ENCODE assay signal across 18 mouse cellular contexts in genomic region chr6:30722385-30723164, GRCm38 (mm10). TPM values are rescaled to one million over a fixed set of nuclear protein-coding genes. Genes with fewer than 3 reads are reported as not detected.
DNase-seq lines count a peak whose midpoint lies in the region; ATAC-seq and TF ChIP-seq lines count a peak whose summit lies in the region.
"Had no signal": no experiment of that assay in that cellular context is flagged by ENCODE, and none has a peak within 500 bp of the region (broad histone marks: within the 10 kb centered on the region; RNA-seq: fewer than 3 reads in every experiment).

No protein-coding gene starts in this region.

- 64% methylated on average over 4 of the region's 4 CpGs for WGBS in embryonic facial prominence, embryonic 11.5 days
- 29% methylated on average over 4 of the region's 4 CpGs for WGBS in forebrain, embryonic 14.5 days
- 50% methylated on average over 4 of the region's 4 CpGs for WGBS in hindbrain, embryonic 16.5 days
- WGBS in midbrain, postnatal 0 days = 33% methylated on average over 4 of the region's 4 CpGs
- 74% methylated on average over 4 of the region's 4 CpGs for WGBS in stomach, postnatal 0 days

- no peak for TF ChIP-seq EP300 in stomach, postnatal 0 days (optimal IDR thresholded peaks at IDR 0.05)

- peak; percentile 44 for DNase-seq in embryonic facial prominence, embryonic 11.5 days (ENCODE audit: low spot score)
- peak; percentile 79 for DNase-seq in forebrain, embryonic 14.5 days (ENCODE audit: low spot score)
- peak; percentile 68 for DNase-seq in midbrain, postnatal 0 days (ENCODE audit: low spot score)
- DNase-seq in kidney, postnatal 10 days = no peak
- no peak for DNase-seq in thymus, postnatal 14 days
- DNase-seq in layer of hippocampus, adult 9-11 months = no peak
- DNase-seq in stomach, postnatal 0 days (ENCODE audit: low spot score) = no peak
- DNase-seq: cerebellum, adult 18-20 months; thymus, postnatal 25 days had no signal

- no peak overlapping the region for H3K27ac ChIP-seq in embryonic facial prominence, embryonic 11.5 days (replicated peaks; ENCODE audit: low read depth, low read length)
- H3K27ac ChIP-seq in forebrain, embryonic 14.5 days (ENCODE audit: low read depth, low read length) = peak overlapping the region; percentile 79
- H3K27ac ChIP-seq in hindbrain, embryonic 16.5 days (ENCODE audit: low read depth, low read length) = peak overlapping the region; percentile 54
- peak overlapping the region; percentile 77 for H3K27ac ChIP-seq in midbrain, postnatal 0 days (ENCODE audit: low read depth, low read length)
- no peak overlapping the region for H3K27ac ChIP-seq in stomach, postnatal 0 days (replicated peaks)
- H3K27ac ChIP-seq: embryonic facial prominence, embryonic 13.5 days; macrophage; stomach, embryonic 15.5 days had no signal

- no peak overlapping the region for H3K9ac ChIP-seq in embryonic facial prominence, embryonic 11.5 days (replicated peaks; ENCODE audit: low read length)
- H3K9ac ChIP-seq in forebrain, embryonic 14.5 days (ENCODE audit: low read length) = no peak overlapping the region
- no peak overlapping the region for H3K9ac ChIP-seq in hindbrain, embryonic 16.5 days (ENCODE audit: low read depth, low read length)
- no peak overlapping the region for H3K9ac ChIP-seq in midbrain, postnatal 0 days (replicated peaks; ENCODE audit: low read length, poor library complexity, severe bottlenecking)
- no peak overlapping the region for H3K9ac ChIP-seq in stomach, postnatal 0 days (ENCODE audit: low read length)
- H3K9ac ChIP-seq: embryonic facial prominence, embryonic 13.5 days; limb, embryonic 13.5 days; stomach, embryonic 15.5 days had no signal

- no peak overlapping the region for H3K4me2 ChIP-seq in embryonic facial prominence, embryonic 11.5 days (ENCODE audit: low read depth, low read length)
- H3K4me2 ChIP-seq in forebrain, embryonic 14.5 days (ENCODE audit: low read length) = no peak overlapping the region
- no peak overlapping the region for H3K4me2 ChIP-seq in hindbrain, embryonic 16.5 days (ENCODE audit: low read length)
- H3K4me2 ChIP-seq in midbrain, postnatal 0 days (ENCODE audit: low read depth, low read length, poor library complexity, severe bottlenecking) = no peak overlapping the region
- no peak overlapping the region for H3K4me2 ChIP-seq in stomach, postnatal 0 days (replicated peaks; ENCODE audit: low read depth)
- H3K4me2 ChIP-seq: embryonic facial prominence, embryonic 13.5 days; limb, embryonic 13.5 days; stomach, embryonic 15.5 days had no signal

- peaks cover 6% of the 10 kb centered on the region for H3K4me1 ChIP-seq in embryonic facial prominence, embryonic 11.5 days (ENCODE audit: control insufficient read depth, insufficient read depth, low read length)
- H3K4me1 ChIP-seq in forebrain, embryonic 14.5 days (ENCODE audit: control insufficient read depth, insufficient read depth, low read length) = peaks cover 8% of the 10 kb centered on the region; the same call in 1 of the 2 replicates
- peaks cover 2% of the 10 kb centered on the region; the same call in 1 of the 2 replicates for H3K4me1 ChIP-seq in hindbrain, embryonic 16.5 days (ENCODE audit: control insufficient read depth, insufficient read depth, low read depth, low read length)
- H3K4me1 ChIP-seq in midbrain, postnatal 0 days (ENCODE audit: insufficient read depth, low read length) = peaks cover 11% of the 10 kb centered on the region
- H3K4me1 ChIP-seq in stomach, postnatal 0 days (replicated peaks; ENCODE audit: control insufficient read depth, insufficient read depth) = peaks cover 4% of the 10 kb centered on the region; the same call in 1 of the 2 replicates

- no peaks in the 10 kb centered on the region for H3K36me3 ChIP-seq in embryonic facial prominence, embryonic 11.5 days (replicated peaks; ENCODE audit: control insufficient read depth, insufficient read depth, low read depth, low read length)
- no peaks in the 10 kb centered on the region for H3K36me3 ChIP-seq in forebrain, embryonic 14.5 days (ENCODE audit: control insufficient read depth, insufficient read depth, low read length)
- H3K36me3 ChIP-seq in hindbrain, embryonic 16.5 days (ENCODE audit: control insufficient read depth, insufficient read depth, low read length) = no peaks in the 10 kb centered on the region
- H3K36me3 ChIP-seq in midbrain, postnatal 0 days (ENCODE audit: insufficient read depth, low read length) = no peaks in the 10 kb centered on the region
- H3K36me3 ChIP-seq in stomach, postnatal 0 days (ENCODE audit: control insufficient read depth, insufficient read depth, low read length) = no peaks in the 10 kb centered on the region
- H3K36me3 ChIP-seq: embryonic facial prominence, embryonic 13.5 days; limb, embryonic 13.5 days; stomach, embryonic 15.5 days had no signal

- H3K4me3 ChIP-seq in embryonic facial prominence, embryonic 11.5 days (ENCODE audit: low read depth, low read length) = no peak overlapping the region
- no peak overlapping the region for H3K4me3 ChIP-seq in forebrain, embryonic 14.5 days (ENCODE audit: low read depth, low read length)
- no peak overlapping the region for H3K4me3 ChIP-seq in hindbrain, embryonic 16.5 days (ENCODE audit: low read length)
- H3K4me3 ChIP-seq in midbrain, postnatal 0 days (ENCODE audit: low read depth, low read length) = no peak overlapping the region
- no peak overlapping the region for H3K4me3 ChIP-seq in stomach, postnatal 0 days (ENCODE audit: low read depth, low read length)
- H3K4me3 ChIP-seq: embryonic facial prominence, embryonic 13.5 days; limb, embryonic 13.5 days; myocyte; stomach, embryonic 15.5 days had no signal

- H3K27me3 ChIP-seq in embryonic facial prominence, embryonic 11.5 days (ENCODE audit: control insufficient read depth, insufficient read depth, low read length) = no peaks in the 10 kb centered on the region
- H3K27me3 ChIP-seq in forebrain, embryonic 14.5 days (replicated peaks; ENCODE audit: control insufficient read depth, insufficient read depth, low read length) = no peaks in the 10 kb centered on the region
- no peaks in the 10 kb centered on the region for H3K27me3 ChIP-seq in hindbrain, embryonic 16.5 days (replicated peaks; ENCODE audit: control insufficient read depth, insufficient read depth, low read length)
- no peaks in the 10 kb centered on the region for H3K27me3 ChIP-seq in midbrain, postnatal 0 days (ENCODE audit: insufficient read depth, low read length)
- H3K27me3 ChIP-seq in stomach, postnatal 0 days (ENCODE audit: control insufficient read depth, insufficient read depth, low read length) = no peaks in the 10 kb centered on the region
- H3K27me3 ChIP-seq: embryonic facial prominence, embryonic 13.5 days; limb, embryonic 13.5 days; stomach, embryonic 15.5 days had no signal

- no peak for ATAC-seq in embryonic facial prominence, embryonic 11.5 days (replicated peaks; ENCODE audit: insufficient number of reproducible peaks, low FRiP score, low TSS enrichment, low read depth)
- ATAC-seq in forebrain, embryonic 14.5 days = peak; percentile 81
- ATAC-seq in hindbrain, embryonic 16.5 days = peak; percentile 81
- ATAC-seq in midbrain, postnatal 0 days (ENCODE audit: low FRiP score) = peak; percentile 90
- no peak for ATAC-seq in stomach, postnatal 0 days (ENCODE audit: low FRiP score, low TSS enrichment)
- ATAC-seq: CD4-positive, CD25-positive, alpha-beta regulatory T cell, adult 4 months; intestine, embryonic 16.5 days had no signal

- TF ChIP-seq CTCF in midbrain, postnatal 0 days (IDR thresholded peaks at IDR 0.05) = no peak
- no peak for TF ChIP-seq CTCF in stomach, postnatal 0 days (IDR thresholded peaks at IDR 0.05; ENCODE audit: low read depth)

- no peaks in the 10 kb centered on the region for H3K9me3 ChIP-seq in embryonic facial prominence, embryonic 11.5 days (replicated peaks; ENCODE audit: control insufficient read depth, low read length)
- no peaks in the 10 kb centered on the region for H3K9me3 ChIP-seq in forebrain, embryonic 14.5 days (replicated peaks; ENCODE audit: control insufficient read depth, low read length)
- no peaks in the 10 kb centered on the region for H3K9me3 ChIP-seq in hindbrain, embryonic 16.5 days (ENCODE audit: control insufficient read depth, low read length)
- no peaks in the 10 kb centered on the region for H3K9me3 ChIP-seq in midbrain, postnatal 0 days (ENCODE audit: low read length)
- no peaks in the 10 kb centered on the region for H3K9me3 ChIP-seq in stomach, postnatal 0 days (ENCODE audit: control insufficient read depth, low read length)
- H3K9me3 ChIP-seq: embryonic facial prominence, embryonic 13.5 days; limb, embryonic 13.5 days; stomach, embryonic 15.5 days had no signal

RNA-seq across cellular contexts. Expression of gene Mest, which starts 0.8 kb away (rescaled TPM):
- polyA plus RNA-seq in embryonic facial prominence, embryonic 11.5 days (2014; fragmentation: Nextera tagmentation; extraction: Ambion mirVana) = 1,816 and 1,902 TPM in 2 replicates
- 409 and 464 TPM in 2 replicates for polyA plus RNA-seq in forebrain, embryonic 14.5 days (2014; fragmentation: Nextera tagmentation; extraction: Ambion mirVana)
- polyA plus RNA-seq in hindbrain, embryonic 16.5 days (2015; fragmentation: Nextera tagmentation; extraction: Ambion mirVana) = 303 and 331 TPM in 2 replicates
- 323 and 367 TPM in 2 replicates for total RNA-seq in midbrain, postnatal 0 days (2014; rRNA removed)
- polyA plus RNA-seq in midbrain, postnatal 0 days (2015; fragmentation: Nextera tagmentation; extraction: Ambion mirVana) = 109 and 165 TPM in 2 replicates
- 156 and 168 TPM in 2 replicates for polyA plus RNA-seq in stomach, postnatal 0 days (2015; fragmentation: Nextera tagmentation; extraction: Ambion mirVana)
- total RNA-seq: granulocyte monocyte progenitor cell, adult 5-6 weeks had no signal

RNA-seq across cellular contexts. Expression of gene Cep41, which starts 29.0 kb away (rescaled TPM):
- 23.7 and 28.1 TPM in 2 replicates for polyA plus RNA-seq in embryonic facial prominence, embryonic 11.5 days (2014; fragmentation: Nextera tagmentation; extraction: Ambion mirVana)
- polyA plus RNA-seq in forebrain, embryonic 14.5 days (2014; fragmentation: Nextera tagmentation; extraction: Ambion mirVana) = 15.6 and 16.6 TPM in 2 replicates
- polyA plus RNA-seq in hindbrain, embryonic 16.5 days (2015; fragmentation: Nextera tagmentation; extraction: Ambion mirVana) = 10.4 and 14.1 TPM in 2 replicates
- total RNA-seq in midbrain, postnatal 0 days (2014; rRNA removed) = 8.1 and 15.7 TPM in 2 replicates
- 8.3 and 9.5 TPM in 2 replicates for polyA plus RNA-seq in midbrain, postnatal 0 days (2015; fragmentation: Nextera tagmentation; extraction: Ambion mirVana)
- 4.0 and 4.7 TPM in 2 replicates for polyA plus RNA-seq in stomach, postnatal 0 days (2015; fragmentation: Nextera tagmentation; extraction: Ambion mirVana)

Comparison
In these comparisons a context has a peak if more than half of its experiments do, and no peak if none do; other contexts are left out.
1. ATAC-seq: peak in forebrain, embryonic 14.5 days (single experiment), hindbrain, embryonic 16.5 days (single experiment) and midbrain, postnatal 0 days (single experiment); none in embryonic facial prominence, embryonic 11.5 days (single experiment) and stomach, postnatal 0 days (single experiment).
2. DNase-seq: peak in embryonic facial prominence, embryonic 11.5 days (single experiment), forebrain, embryonic 14.5 days (single experiment) and midbrain, postnatal 0 days (single experiment); none in kidney, postnatal 10 days (single experiment), thymus, postnatal 14 days (single experiment), layer of hippocampus, adult 9-11 months (single experiment) and stomach, postnatal 0 days (single experiment).
3. H3K27ac ChIP-seq: peak in forebrain, embryonic 14.5 days (single experiment), hindbrain, embryonic 16.5 days (single experiment) and midbrain, postnatal 0 days (single experiment); none in embryonic facial prominence, embryonic 11.5 days (single experiment) and stomach, postnatal 0 days (single experiment).